Comparison of ENCODE assay signal across 19 mouse cellular contexts in genomic region chr2:120529531-120529930, GRCm38 (mm10). TPM values are rescaled to one million over a fixed set of nuclear protein-coding genes. Genes with fewer than 3 reads are reported as not detected.
DNase-seq lines count a peak whose midpoint lies in the region; TF ChIP-seq lines count a peak whose summit lies in the region.
"Had no signal": no experiment of that assay in that cellular context is flagged by ENCODE, and none has a peak within 500 bp of the region (broad histone marks: within the 10 kb centered on the region; RNA-seq: fewer than 3 reads in every experiment).

No protein-coding gene starts in this region.

- H3K27ac ChIP-seq in gastrocnemius, adult 2 months, result no peak overlapping the region; the same call in 1 of the 2 replicates
- no peak overlapping the region for H3K27ac ChIP-seq in left cerebral cortex, adult 2 months
- H3K27ac ChIP-seq: forebrain, embryonic 13.5 days; hindbrain, embryonic 15.5 days; midbrain, embryonic 12.5 days; neural tube, embryonic 15.5 days had no signal

- no peak overlapping the region for H3K4me3 ChIP-seq in gastrocnemius, adult 2 months
- H3K4me3 ChIP-seq in left cerebral cortex, adult 2 months, result no peak overlapping the region
- H3K4me3 ChIP-seq: forebrain, embryonic 13.5 days; heart, embryonic 12.5 days; hindbrain, embryonic 15.5 days; midbrain, embryonic 12.5 days; neural tube, embryonic 15.5 days had no signal

- TF ChIP-seq CTCF in gastrocnemius, adult 2 months (IDR thresholded peaks at IDR 0.05), result peak; percentile 32; the same call in 1 of the 2 replicates
- peak; percentile 11 for TF ChIP-seq CTCF in left cerebral cortex, adult 2 months (IDR thresholded peaks at IDR 0.05)

- intact Hi-C loops in gastrocnemius, adult 2 months (cut with DNase I), result loop anchor here (5.0 kb wide), 1 partner anchor 78 kb away; the partner anchor contains the start of genes Haus2 and Lrrc57
- intact Hi-C loops in left cerebral cortex, adult 2 months (cut with DNase I), result no loop called here

- no peak for DNase-seq in gastrocnemius, adult 2 months
- no peak for DNase-seq in gastrocnemius, adult 18-20 months (ENCODE audit: low spot score)
- DNase-seq in left cerebral cortex, adult 2 months (ENCODE audit: extremely low spot score in 1 of 2, low spot score in 2 of 2), result no peak
- DNase-seq in left cerebral cortex, adult 18-20 months (ENCODE audit: low spot score in 2 of 2), result no peak
- peak; percentile 21 for DNase-seq in thymus, postnatal 0 days (ENCODE audit: low spot score)
- DNase-seq in thymus, postnatal 14 days, result no peak
- no peak for DNase-seq in urinary bladder, adult 2 months (ENCODE audit: low spot score)
- DNase-seq: adrenal gland, adult 8-10 months; cerebellum, adult 9-10 months; heart, postnatal 36 days; kidney, adult 2 months; kidney, postnatal 14 days; right cerebral cortex, postnatal 25 days; thymus, postnatal 25 days had no signal

RNA-seq across cellular contexts. Expression of gene Zfp106, which starts 34.1 kb away (rescaled TPM):
- 100 to 1,000 TPM; 635 to 796 TPM for total RNA-seq in gastrocnemius, adult 2 months (2021)
- 100 to 1,000 TPM; 690 to 739 TPM for total RNA-seq in gastrocnemius, adult 18-20 months (2021)
- total RNA-seq in left cerebral cortex, adult 2 months (2021), result 100 to 1,000 TPM; 169 to 182 TPM
- 100 to 1,000 TPM; 168 to 179 TPM for total RNA-seq in left cerebral cortex, adult 18-20 months (2021)
- 50.0 and 59.5 TPM in 2 replicates for polyA plus RNA-seq in thymus, postnatal 0 days (2015; fragmentation: Nextera tagmentation; extraction: Ambion mirVana)
- polyA plus RNA-seq in urinary bladder, adult 2 months (2012; rRNA removed), result 46.1 and 53.3 TPM in 2 replicates

RNA-seq across cellular contexts. Expression of gene Snap23, which starts 37.9 kb away (rescaled TPM):
- 10 to 100 TPM; 42.6 to 57.5 TPM for total RNA-seq in gastrocnemius, adult 2 months (2021)
- total RNA-seq in gastrocnemius, adult 18-20 months (2021), result 10 to 100 TPM; 46.6 to 47.3 TPM
- total RNA-seq in left cerebral cortex, adult 2 months (2021), result 10 to 100 TPM; 19.1 to 23.5 TPM
- 10 to 100 TPM; 20.0 to 21.1 TPM for total RNA-seq in left cerebral cortex, adult 18-20 months (2021)
- polyA plus RNA-seq in thymus, postnatal 0 days (2015; fragmentation: Nextera tagmentation; extraction: Ambion mirVana), result 33.9 and 40.6 TPM in 2 replicates
- 54.0 and 62.6 TPM in 2 replicates for polyA plus RNA-seq in urinary bladder, adult 2 months (2012; rRNA removed)
